Mouse (Mus musculus) neural tube, embryonic 11.5 days (tissue): Measurements from ENCODE around the gene Rex1bd. TPM values are rescaled to one million over a fixed set of nuclear protein-coding genes. Genes with fewer than 3 reads are reported as not detected.
A peak's percentile ranks its signal among the peaks of the same experiment; 100 is the strongest.

ENCODE experiments used
- ATAC-seq: fragments of 200-750 bp; cut with Nextera tagmentation; 2 replicates; pipeline ENCODE4 v1.8.0; 2017; ENCODE audit warnings: moderate number of reproducible peaks, mild to moderate bottlenecking, moderate TSS enrichment, moderate library complexity; ENCODE audit not compliant: insufficient read depth, low FRiP score, low TSS enrichment
- DNase-seq: peaks from one replicate; pipeline ENCODE4 v3.0.0-alpha.2; 2015; ENCODE audit warnings: low spot score
- H3K27ac ChIP-seq: fragments of 300-500 bp; sonication (generic); 2 replicates; pipeline ENCODE4 v1.5.1; 2014; ENCODE audit warnings: low read depth, mild to moderate bottlenecking, low read length
- H3K27me3 ChIP-seq: fragments of 300-500 bp; sonication (generic); 2 replicates; pipeline ENCODE4 v1.6.1; 2014; ENCODE audit warnings: mild to moderate bottlenecking, low read length, mixed read lengths; ENCODE audit not compliant: control insufficient read depth, insufficient read depth
- H3K36me3 ChIP-seq: fragments of 300-500 bp; sonication (generic); 2 replicates; pipeline ENCODE4 v1.6.1; 2014; ENCODE audit warnings: mild to moderate bottlenecking, low read length, moderate library complexity, mixed read lengths; ENCODE audit not compliant: control insufficient read depth, insufficient read depth
- H3K4me1 ChIP-seq: fragments of 300-500 bp; sonication (generic); 2 replicates; pipeline ENCODE4 v1.6.1; 2014; ENCODE audit warnings: low read length, mixed read lengths; ENCODE audit not compliant: control insufficient read depth, insufficient read depth
- H3K4me2 ChIP-seq: fragments of 300-500 bp; sonication (generic); 2 replicates; pipeline ENCODE4 v1.6.1; 2014; ENCODE audit warnings: low read depth, mild to moderate bottlenecking, moderate library complexity
- H3K4me3 ChIP-seq: fragments of 300-500 bp; sonication (generic); 2 replicates; pipeline ENCODE4 v1.5.1; 2014; ENCODE audit warnings: low read depth, low read length
- H3K9ac ChIP-seq: fragments of 300-500 bp; sonication (generic); 2 replicates; pipeline ENCODE4 v1.6.1; 2014; ENCODE audit warnings: mild to moderate bottlenecking, low read length
- H3K9me3 ChIP-seq: fragments of 300-500 bp; sonication (generic); 2 replicates; pipeline ENCODE4 v1.6.1; 2016; ENCODE audit warnings: low read length; ENCODE audit not compliant: control insufficient read depth
- WGBS: fragments of 180-500 bp; shearing (Covaris S2); extraction: QIAGEN DNeasy Blood & Tissue Kit; methylation state at CpG from one replicate; pipeline ENCODE4 v1.1.7; 2014; 5-methylcytosine and 5-hydroxymethylcytosine counted together
- polyA plus RNA-seq: library from polyadenylated mRNA; unstranded; fragments of >200 nt; fragmentation: Nextera tagmentation; extraction: Ambion mirVana; gene quantifications from 2 replicates; pipeline ENCODE4 v1.2.1, GENCODE M21; 2014

The Rex1bd gene
- polyA plus RNA-seq, 1 experiment from 2014 or later: 118 TPM

- no peak overlapping the region for H3K4me2 ChIP-seq
- ATAC-seq (no peak), DNase-seq (no peak)
- H3K4me1 ChIP-seq: peaks cover 9% of the 10 kb centered on the region
- 0 out of 2 replicates have a peak overlapping the region, but pooled peaks have one; percentile 17 for H3K27ac ChIP-seq
- 81% methylated on average over 6 of the region's 6 CpGs for WGBS
- no peaks in the 10 kb centered on the region for H3K36me3 ChIP-seq
- H3K27me3 ChIP-seq: no peaks in the 10 kb centered on the region
- no peak overlapping the region for H3K4me3 ChIP-seq
- no peaks in the 10 kb centered on the region for H3K9me3 ChIP-seq
- no peak overlapping the region for H3K9ac ChIP-seq
Observed at GRCm38 (mm10) chr8:70544200-70544687, 37.7 kb upstream of the Rex1bd start.

DNA sequence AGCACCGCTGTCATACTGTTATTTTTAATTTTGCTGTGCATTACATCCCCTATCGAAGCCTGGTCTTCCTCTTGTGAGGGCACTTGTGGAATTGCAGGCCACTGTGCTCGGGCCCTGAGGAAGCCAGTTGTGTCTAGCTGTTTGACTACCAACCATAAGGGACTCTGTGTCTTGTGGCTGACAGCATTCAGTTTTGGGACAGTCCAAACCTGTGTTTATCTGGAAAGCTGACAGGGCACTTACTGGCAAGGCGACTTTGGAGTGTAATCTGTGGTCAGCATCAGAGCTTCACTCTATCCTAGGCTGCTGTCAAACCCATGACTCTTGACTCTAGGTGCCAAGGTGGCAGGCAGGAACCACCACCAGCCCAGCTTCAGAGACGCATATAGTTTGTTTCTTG lies 34.5 kb upstream of the Rex1bd start:
- ATAC-seq (no peak), DNase-seq (no peak)
- Histone ChIP-seq H3K4me1 (peaks cover 13% of the 10 kb centered on the region), H3K4me2 (no peak overlapping the region), H3K27ac (no peak overlapping the region), H3K27me3 (no peaks in the 10 kb centered on the region), H3K36me3 (peaks cover 5% of the 10 kb centered on the region), H3K9me3 (no peaks in the 10 kb centered on the region), H3K9ac (no peak overlapping the region), H3K4me3 (no peak overlapping the region)
- 87% methylated on average over 5 of the region's 5 CpGs for WGBS

GRCm38 (mm10) chr8:70540507-70541071 lies 34.0 kb upstream of the Rex1bd start:
- no peaks in the 10 kb centered on the region for H3K9me3 ChIP-seq
- peak overlapping the region; percentile 55; the same call in 1 of the 2 replicates for H3K9ac ChIP-seq
- 70% methylated on average over 7 of the region's 7 CpGs for WGBS
- H3K36me3 ChIP-seq: peaks cover 10% of the 10 kb centered on the region
- H3K4me2 ChIP-seq: peak overlapping the region; percentile 80
- H3K27ac ChIP-seq: no peak overlapping the region
- DNase-seq: no peak
- no peaks in the 10 kb centered on the region for H3K27me3 ChIP-seq
- no peak for ATAC-seq
- H3K4me3 ChIP-seq: peak overlapping the region; percentile 71
- H3K4me1 ChIP-seq: peaks cover 13% of the 10 kb centered on the region

DNA sequence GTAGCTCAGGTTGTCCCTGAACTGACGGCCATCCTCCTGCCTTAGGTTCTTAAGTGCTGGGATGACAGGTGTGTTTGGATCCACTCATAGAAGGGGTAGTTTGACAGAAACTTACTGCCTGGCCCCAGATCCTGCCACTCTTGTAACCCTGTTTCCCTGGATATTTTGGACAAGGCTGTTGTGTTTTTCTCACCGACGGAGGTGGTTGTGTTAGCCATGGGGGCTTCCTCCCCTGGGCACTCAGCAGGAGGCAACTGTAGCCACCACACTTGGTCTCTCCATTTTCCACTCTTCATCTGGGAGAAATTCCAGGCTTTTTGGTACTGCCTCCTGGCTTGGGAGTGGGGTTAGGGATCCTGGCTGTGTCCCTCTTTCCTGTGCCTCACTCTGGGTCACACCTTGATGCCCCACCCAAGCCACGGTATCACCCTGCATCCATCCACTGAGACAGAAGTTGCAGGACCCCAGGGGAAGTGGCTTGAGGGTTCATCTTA lies 33.5 kb upstream of the Rex1bd start:
- 12% methylated on average over 4 of the region's 4 CpGs for WGBS
- H3K9ac ChIP-seq: peak overlapping the region; percentile 55
- ATAC-seq (no peak), DNase-seq (no peak)
- H3K4me1 ChIP-seq: peaks cover 13% of the 10 kb centered on the region
- H3K27ac ChIP-seq: no peak overlapping the region
- peak overlapping the region; percentile 71 for H3K4me3 ChIP-seq
- no peaks in the 10 kb centered on the region for H3K27me3 ChIP-seq
- H3K36me3 ChIP-seq: peaks cover 12% of the 10 kb centered on the region
- H3K9me3 ChIP-seq: no peaks in the 10 kb centered on the region
- peak overlapping the region; percentile 80 for H3K4me2 ChIP-seq

DNA sequence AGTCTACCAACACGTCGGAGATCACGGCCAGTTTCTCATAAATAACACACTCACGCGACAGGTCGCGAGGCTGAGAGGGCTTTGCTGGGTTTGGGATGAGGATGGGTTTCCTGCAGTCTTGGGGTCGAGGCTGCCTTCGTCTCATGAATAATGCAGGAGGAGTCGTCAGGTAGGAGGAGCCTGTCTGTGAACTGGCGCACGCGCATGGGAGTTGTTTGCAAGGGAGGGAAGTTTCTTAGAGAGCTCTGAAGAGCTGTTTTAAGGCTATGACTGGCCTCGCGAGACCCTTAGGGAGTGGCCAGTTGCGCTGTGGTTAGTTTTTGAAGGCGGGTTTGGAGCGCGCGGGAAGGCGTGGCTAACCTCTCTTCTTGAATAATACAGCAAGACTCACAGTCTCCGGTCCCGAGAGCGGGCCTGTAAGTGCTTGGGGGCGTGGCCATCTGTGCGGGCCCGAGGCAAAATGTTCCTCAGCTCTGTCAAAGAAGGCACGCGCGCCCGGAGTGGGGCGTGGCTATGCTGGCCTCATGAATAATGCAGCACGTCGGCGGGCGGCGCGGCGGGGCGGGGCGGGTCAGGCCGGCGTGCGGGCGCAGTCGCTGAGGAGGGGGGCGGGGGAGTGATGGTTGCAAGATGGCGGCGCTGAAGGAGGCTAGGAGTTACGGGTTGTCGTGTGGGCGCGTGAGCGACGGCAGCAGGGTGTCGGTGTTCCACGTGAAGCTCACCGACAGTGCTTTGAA lies 32.7 kb upstream of the Rex1bd start, which contains the start of gene Ell:
TSS of gene Ell (plus strand) at position 381 of the 737 bp plus-strand sequence.
- Histone ChIP-seq H3K9ac (peak within 1 kb of the TSS; percentile 55), H3K4me1 (peaks cover 13% of the 10 kb centered on the region), H3K9me3 (no peaks in the 10 kb centered on the region), H3K36me3 (peaks cover 12% of the 10 kb centered on the region), H3K27me3 (no peaks in the 10 kb centered on the region), H3K4me2 (peak within 1 kb of the TSS; percentile 80), H3K27ac (peak within 1 kb of the TSS; percentile 82), H3K4me3 (peak within 1 kb of the TSS; percentile 71)
- ATAC-seq: peak; percentile 85
- peak; percentile 99 for DNase-seq
- WGBS: under 1% methylated on average over 57 of the region's 58 CpGs

GRCm38 (mm10) chr8:70538633-70539076 lies 32.1 kb upstream of the Rex1bd start:
- peak overlapping the region; percentile 80 for H3K4me2 ChIP-seq
- H3K27ac ChIP-seq: peak overlapping the region; percentile 82
- peaks cover 12% of the 10 kb centered on the region for H3K36me3 ChIP-seq
- H3K4me1 ChIP-seq: peaks cover 13% of the 10 kb centered on the region
- under 1% methylated on average over 32 of the region's 32 CpGs for WGBS
- peak; percentile 81 for ATAC-seq
- peak overlapping the region; percentile 2; the same call in 1 of the 2 replicates for H3K9ac ChIP-seq
- DNase-seq: peak; percentile 100
- H3K4me3 ChIP-seq: peak overlapping the region; percentile 71
- H3K27me3 ChIP-seq: no peaks in the 10 kb centered on the region
- no peaks in the 10 kb centered on the region for H3K9me3 ChIP-seq

- Histone ChIP-seq H3K27ac (peak overlapping the region; percentile 58; the same call in 1 of the 2 replicates), H3K9me3 (no peaks in the 10 kb centered on the region), H3K4me3 (peak overlapping the region; percentile 71), H3K9ac (no peak overlapping the region; the same call in 1 of the 2 replicates), H3K4me1 (peaks cover 13% of the 10 kb centered on the region), H3K4me2 (peak overlapping the region; percentile 80), H3K36me3 (peaks cover 12% of the 10 kb centered on the region), H3K27me3 (no peaks in the 10 kb centered on the region)
- peak; percentile 46 for DNase-seq
- peak; percentile 22 for ATAC-seq
- WGBS: 15% methylated on average over 24 of the region's 24 CpGs
Observed at GRCm38 (mm10) chr8:70538024-70538579, 31.6 kb upstream of the Rex1bd start.

GRCm38 (mm10) chr8:70535701-70536100 lies 29.1 kb upstream of the Rex1bd start:
- Histone ChIP-seq H3K4me1 (peaks cover 9% of the 10 kb centered on the region), H3K27me3 (no peaks in the 10 kb centered on the region), H3K4me2 (no peak overlapping the region), H3K4me3 (no peak overlapping the region; the same call in 1 of the 2 replicates), H3K9me3 (no peaks in the 10 kb centered on the region), H3K36me3 (peaks cover 16% of the 10 kb centered on the region), H3K27ac (no peak overlapping the region), H3K9ac (no peak overlapping the region)
- DNase-seq (no peak), ATAC-seq (no peak)
- WGBS: 100% methylated on average over 2 of the region's 2 CpGs
